Mouse (Mus musculus): ENCODE results near the gene 9530068E07Rik. TPM values are rescaled to one million over a fixed set of nuclear protein-coding genes. Genes with fewer than 3 reads are reported as not detected.
"Not testable (repeated sequence)": the region's sequence is repeated elsewhere in the genome, so short reads cannot be mapped to it uniquely, and the experiment has no call there.

The 9530068E07Rik gene
- polyA plus RNA-seq, 1 experiment, result 124 TPM

- H3K4me1 ChIP-seq (replicated peaks; ENCODE audit: control insufficient read depth, insufficient read depth, low read length), result peaks cover 11% of the 10 kb centered on the region
- no peaks in the 10 kb centered on the region for H3K36me3 ChIP-seq (ENCODE audit: control insufficient read depth, insufficient read depth, low read length)
- H3K4me3 ChIP-seq (ENCODE audit: control insufficient read depth, insufficient read depth, low read length), result no peak overlapping the region
- WGBS, result 92% methylated on average over 5 of the region's 5 CpGs
- no peaks in the 10 kb centered on the region for H3K27me3 ChIP-seq (ENCODE audit: control insufficient read depth, insufficient read depth, low read length)
- TF ChIP-seq CTCF (IDR thresholded peaks at IDR 0.05; ENCODE audit: borderline replicate concordance, control insufficient read depth, extremely low read depth, insufficient read depth, low read length, poor library complexity) (no peak), POLR2A (IDR thresholded peaks at IDR 0.05; ENCODE audit: control insufficient read depth, extremely low read depth, insufficient read depth, low read length, poor library complexity) (no peak)
- no peak for DNase-seq
- no peak overlapping the region for H3K27ac ChIP-seq (ENCODE audit: control insufficient read depth, insufficient read depth, low read length)
Observed at GRCm38 (mm10) chr11:52354644-52355043, 41.6 kb upstream of the 9530068E07Rik start.

GRCm38 (mm10) chr11:52355601-52356000, 40.6 kb upstream of the 9530068E07Rik start:
- H3K4me3 ChIP-seq (ENCODE audit: control insufficient read depth, insufficient read depth, low read length), result no peak overlapping the region
- no peak overlapping the region for H3K27ac ChIP-seq (ENCODE audit: control insufficient read depth, insufficient read depth, low read length)
- DNase-seq, result no peak
- TF ChIP-seq CTCF (IDR thresholded peaks at IDR 0.05; ENCODE audit: borderline replicate concordance, control insufficient read depth, extremely low read depth, insufficient read depth, low read length, poor library complexity), result no peak
- TF ChIP-seq POLR2A (IDR thresholded peaks at IDR 0.05; ENCODE audit: control insufficient read depth, extremely low read depth, insufficient read depth, low read length, poor library complexity), result no peak
- WGBS, result 96% methylated on average over 1 of the region's 1 CpGs
- no peaks in the 10 kb centered on the region for H3K27me3 ChIP-seq (ENCODE audit: control insufficient read depth, insufficient read depth, low read length)
- no peaks in the 10 kb centered on the region for H3K36me3 ChIP-seq (ENCODE audit: control insufficient read depth, insufficient read depth, low read length)
- H3K4me1 ChIP-seq (replicated peaks; ENCODE audit: control insufficient read depth, insufficient read depth, low read length), result peaks cover 15% of the 10 kb centered on the region

GRCm38 (mm10) chr11:52357091-52357490, 39.1 kb upstream of the 9530068E07Rik start:
- DNase-seq; H3K36me3 ChIP-seq (ENCODE audit: control insufficient read depth, insufficient read depth, low read length); H3K27me3 ChIP-seq (ENCODE audit: control insufficient read depth, insufficient read depth, low read length); H3K27ac ChIP-seq (ENCODE audit: control insufficient read depth, insufficient read depth, low read length); H3K4me3 ChIP-seq (ENCODE audit: control insufficient read depth, insufficient read depth, low read length): not testable (repeated sequence)
- H3K4me1 ChIP-seq (replicated peaks; ENCODE audit: control insufficient read depth, insufficient read depth, low read length), result peaks cover 12% of the 10 kb centered on the region
- WGBS, result 95% methylated on average over 5 of the region's 5 CpGs

- H3K36me3 ChIP-seq (ENCODE audit: control insufficient read depth, insufficient read depth, low read length), result no peaks in the 10 kb centered on the region
- 91% methylated on average over 4 of the region's 4 CpGs for WGBS
- no peaks in the 10 kb centered on the region for H3K27me3 ChIP-seq (ENCODE audit: control insufficient read depth, insufficient read depth, low read length)
- H3K4me1 ChIP-seq (replicated peaks; ENCODE audit: control insufficient read depth, insufficient read depth, low read length), result peaks cover 18% of the 10 kb centered on the region
- TF ChIP-seq POLR2A (IDR thresholded peaks at IDR 0.05; ENCODE audit: control insufficient read depth, extremely low read depth, insufficient read depth, low read length, poor library complexity) (no peak), CTCF (IDR thresholded peaks at IDR 0.05; ENCODE audit: borderline replicate concordance, control insufficient read depth, extremely low read depth, insufficient read depth, low read length, poor library complexity) (no peak)
- no peak overlapping the region for H3K4me3 ChIP-seq (ENCODE audit: control insufficient read depth, insufficient read depth, low read length)
- DNase-seq, result no peak
- H3K27ac ChIP-seq (ENCODE audit: control insufficient read depth, insufficient read depth, low read length), result no peak overlapping the region
Observed at GRCm38 (mm10) chr11:52358520-52358919, 37.7 kb upstream of the 9530068E07Rik start.

GRCm38 (mm10) chr11:52359686-52360470, 36.4 kb upstream of the 9530068E07Rik start:
- Histone ChIP-seq H3K36me3 (ENCODE audit: control insufficient read depth, insufficient read depth, low read length) (no peaks in the 10 kb centered on the region), H3K4me1 (replicated peaks; ENCODE audit: control insufficient read depth, insufficient read depth, low read length) (peaks cover 23% of the 10 kb centered on the region), H3K27me3 (ENCODE audit: control insufficient read depth, insufficient read depth, low read length) (no peaks in the 10 kb centered on the region), H3K27ac (ENCODE audit: control insufficient read depth, insufficient read depth, low read length) (peak overlapping the region; percentile 9; the same call in 1 of the 2 replicates), H3K4me3 (ENCODE audit: control insufficient read depth, insufficient read depth, low read length) (peak overlapping the region; percentile 83)
- DNase-seq, result no peak
- WGBS, result 33% methylated on average over 22 of the region's 22 CpGs
- TF ChIP-seq POLR2A (IDR thresholded peaks at IDR 0.05; ENCODE audit: control insufficient read depth, extremely low read depth, insufficient read depth, low read length, poor library complexity) (no peak), CTCF (IDR thresholded peaks at IDR 0.05; ENCODE audit: borderline replicate concordance, control insufficient read depth, extremely low read depth, insufficient read depth, low read length, poor library complexity) (no peak)

GRCm38 (mm10) chr11:52360471-52361277, 35.6 kb upstream of the 9530068E07Rik start, which contains the start of gene Vdac1:
TSS of gene Vdac1 (plus strand) at chr11:52360860.
- H3K4me1 ChIP-seq (replicated peaks; ENCODE audit: control insufficient read depth, insufficient read depth, low read length), result peaks cover 27% of the 10 kb centered on the region
- TF ChIP-seq CTCF (IDR thresholded peaks at IDR 0.05; ENCODE audit: borderline replicate concordance, control insufficient read depth, extremely low read depth, insufficient read depth, low read length, poor library complexity) (0 out of 2 replicates have a peak, but pooled peaks have one; percentile 17), POLR2A (IDR thresholded peaks at IDR 0.05; ENCODE audit: control insufficient read depth, extremely low read depth, insufficient read depth, low read length, poor library complexity) (peak; percentile 85)
- H3K36me3 ChIP-seq (ENCODE audit: control insufficient read depth, insufficient read depth, low read length), result no peaks in the 10 kb centered on the region
- H3K4me3 ChIP-seq (ENCODE audit: control insufficient read depth, insufficient read depth, low read length), result peak within 1 kb of the TSS; percentile 83
- peak within 1 kb of the TSS; percentile 50 for H3K27ac ChIP-seq (ENCODE audit: control insufficient read depth, insufficient read depth, low read length)
- WGBS, result under 1% methylated on average over 84 of the region's 84 CpGs
- DNase-seq, result peak; percentile 87
- no peaks in the 10 kb centered on the region for H3K27me3 ChIP-seq (ENCODE audit: control insufficient read depth, insufficient read depth, low read length)

Measured in thymus, adult 2 months (tissue).